Mouse (Mus musculus) testis, postnatal 10 days (tissue): ENCODE data around the gene Slc4a4.
"Not testable (repeated sequence)": the region's sequence is repeated elsewhere in the genome, so short reads cannot be mapped to it uniquely, and the experiment has no call there.

Source experiments
- DNase-seq: peaks from one replicate; pipeline ENCODE4 v3.0.0; 2021; ENCODE audit warnings: low spot score

The Slc4a4 gene

DNA sequence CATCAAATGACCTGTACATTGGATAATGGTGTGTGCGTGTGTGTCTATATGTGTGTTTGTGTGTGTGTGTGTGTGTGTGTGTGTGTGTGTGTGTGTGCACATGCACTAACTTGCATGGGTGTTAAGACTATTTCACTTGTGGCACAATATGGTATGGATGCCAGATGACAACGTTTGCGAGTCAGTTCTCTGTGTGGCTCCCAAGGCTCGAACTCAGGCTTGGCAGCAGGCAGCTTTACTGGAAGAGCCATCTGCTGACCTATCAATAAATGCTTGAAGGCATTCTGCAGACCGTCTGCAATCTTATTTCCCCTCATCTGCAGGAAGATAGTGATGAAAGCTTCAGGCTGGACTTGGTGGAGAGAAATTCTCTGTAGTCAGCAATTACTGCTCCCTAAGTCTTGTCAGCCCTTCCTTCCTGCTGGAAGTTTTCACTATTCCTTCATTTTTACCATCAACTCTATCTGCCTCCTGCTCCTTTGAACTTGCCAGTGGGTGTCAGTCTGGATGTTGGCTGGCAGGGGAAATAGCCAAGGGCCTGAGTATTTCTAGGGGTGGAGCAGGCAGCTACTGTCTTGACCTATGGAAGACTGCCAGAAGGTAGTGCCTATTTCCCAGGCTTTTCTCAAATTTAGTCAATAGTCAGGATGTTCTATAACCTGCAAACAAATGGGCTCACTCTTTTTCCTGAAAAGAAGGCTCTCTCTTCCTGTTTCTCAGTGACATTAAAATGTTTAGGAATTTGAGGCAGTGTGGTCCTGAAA lies 73.9 kb downstream of the Slc4a4 start:
- DNase-seq, result no peak

DNA sequence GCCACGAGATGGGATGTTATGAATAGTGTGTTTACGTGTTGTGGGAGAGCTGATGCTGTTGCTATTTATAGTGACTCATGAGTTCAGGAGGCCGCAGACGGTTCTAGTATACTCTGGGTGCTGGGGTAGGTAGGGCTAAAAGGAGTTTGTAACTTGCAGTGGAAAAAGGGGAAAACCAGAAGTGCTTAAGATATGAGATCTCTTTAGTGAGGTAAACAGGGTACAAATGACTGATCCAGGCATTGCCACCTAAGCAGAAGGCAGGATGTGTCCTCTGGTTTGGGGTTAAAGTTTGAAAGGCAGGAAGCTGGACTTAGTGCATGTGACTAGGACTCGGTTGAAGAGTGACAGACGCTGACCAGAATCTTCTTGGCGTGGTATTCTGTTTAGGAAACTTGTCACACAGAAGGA lies 74.7 kb downstream of the Slc4a4 start:
- no peak for DNase-seq

DNA sequence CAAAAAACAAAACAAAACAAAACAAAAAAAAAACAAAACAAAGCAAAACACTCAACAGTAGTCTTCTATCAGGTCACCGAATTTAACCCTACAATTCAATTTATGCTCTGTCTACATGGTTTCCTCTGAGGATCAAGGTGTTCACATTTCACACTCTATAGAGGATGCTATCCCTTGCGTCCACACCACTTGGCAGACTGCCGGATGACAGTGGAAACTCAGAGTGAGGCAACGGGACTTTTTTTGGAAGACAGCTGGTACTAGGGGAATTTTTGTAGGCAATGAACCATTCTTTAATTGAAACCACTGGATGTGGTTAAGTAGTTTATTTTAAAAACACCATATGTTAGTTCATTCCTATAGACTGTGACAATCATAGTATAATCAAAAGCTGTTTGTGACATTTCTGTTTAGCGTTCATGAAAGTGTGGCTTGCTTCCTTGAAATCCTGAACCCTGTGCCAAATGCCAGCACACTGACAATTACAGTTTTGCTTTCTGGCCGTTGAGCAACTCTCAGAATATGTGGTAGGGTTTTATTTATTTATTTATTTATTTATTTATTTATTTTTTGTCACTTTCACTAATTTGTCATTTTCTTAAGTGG lies 78.2 kb downstream of the Slc4a4 start:
- DNase-seq, result no peak

DNA sequence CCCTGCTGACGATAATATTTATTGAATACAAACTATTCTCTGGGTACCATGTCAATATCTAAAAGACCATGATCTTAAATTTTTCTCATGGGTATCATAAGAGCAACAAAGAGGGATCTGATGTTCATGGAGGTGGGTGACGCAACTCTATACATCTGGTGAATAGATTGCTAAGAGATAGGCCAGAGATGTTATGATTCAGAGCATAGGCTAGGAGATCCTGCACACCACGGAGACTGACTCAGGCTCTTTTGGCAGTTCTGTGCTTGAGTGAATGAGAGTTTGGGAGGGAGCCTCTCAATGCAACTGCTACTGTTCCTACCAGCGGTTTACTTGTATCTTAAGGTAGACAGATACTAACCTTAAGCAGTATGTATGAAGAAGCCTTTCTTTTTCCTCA lies 79.9 kb downstream of the Slc4a4 start:
- no peak for DNase-seq

DNA sequence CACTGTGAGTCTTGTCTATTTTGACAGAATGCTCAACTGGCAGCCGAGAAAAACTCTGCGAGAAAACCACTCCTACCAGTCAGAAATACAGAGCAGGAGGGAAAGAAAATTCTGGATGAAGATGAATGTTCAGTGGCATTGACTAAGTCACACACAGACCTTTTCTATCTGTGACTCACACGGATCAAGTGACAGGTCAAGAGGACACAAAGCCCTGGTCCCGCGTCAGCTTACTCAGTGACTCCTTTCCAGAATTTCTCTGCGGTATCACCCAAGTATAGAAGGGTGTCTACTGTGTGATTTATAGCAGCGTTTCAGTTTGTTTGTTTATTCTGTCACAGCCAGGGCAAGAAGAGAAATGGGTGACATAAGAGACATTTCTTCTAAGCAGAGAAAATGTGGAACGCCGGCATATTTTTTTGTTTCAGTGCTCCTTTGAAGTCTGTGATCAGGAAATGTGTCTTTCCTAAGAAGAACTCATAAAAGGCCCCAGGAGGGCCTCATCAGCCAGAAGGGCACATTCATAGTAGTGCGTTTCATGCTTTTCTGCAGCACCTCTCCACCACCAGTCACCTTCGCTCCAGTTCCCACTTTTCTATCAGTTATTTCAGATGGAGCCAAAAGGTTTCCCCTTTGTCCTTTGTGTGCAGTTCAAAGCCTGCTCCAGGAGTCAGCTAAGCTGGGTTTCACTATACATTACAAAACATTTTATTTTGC lies 82.5 kb downstream of the Slc4a4 start:
- no peak for DNase-seq

- no peak for DNase-seq
Measured at GRCm38 (mm10) chr5:88971554-88971953, 84.9 kb downstream of the Slc4a4 start.

DNA sequence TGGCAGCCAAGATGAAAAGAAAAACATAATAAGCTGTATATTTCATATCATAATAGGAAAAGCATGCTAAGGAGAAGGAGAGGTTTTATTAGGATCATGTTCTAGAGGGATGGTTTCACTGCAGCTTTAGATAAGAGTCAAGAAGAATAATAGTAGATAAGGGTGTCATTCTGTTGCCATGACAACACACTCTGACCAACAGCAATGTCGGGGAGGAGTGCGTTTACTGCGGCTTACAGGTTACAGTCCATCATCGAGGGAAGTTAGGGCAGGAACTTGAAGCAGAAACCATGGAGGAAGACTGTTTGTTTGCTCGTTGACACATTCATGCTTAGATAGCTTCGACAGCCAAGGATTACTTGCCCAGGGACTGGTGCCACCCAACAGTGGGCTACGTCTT lies 85.7 kb downstream of the Slc4a4 start:
- DNase-seq, result no peak

DNA sequence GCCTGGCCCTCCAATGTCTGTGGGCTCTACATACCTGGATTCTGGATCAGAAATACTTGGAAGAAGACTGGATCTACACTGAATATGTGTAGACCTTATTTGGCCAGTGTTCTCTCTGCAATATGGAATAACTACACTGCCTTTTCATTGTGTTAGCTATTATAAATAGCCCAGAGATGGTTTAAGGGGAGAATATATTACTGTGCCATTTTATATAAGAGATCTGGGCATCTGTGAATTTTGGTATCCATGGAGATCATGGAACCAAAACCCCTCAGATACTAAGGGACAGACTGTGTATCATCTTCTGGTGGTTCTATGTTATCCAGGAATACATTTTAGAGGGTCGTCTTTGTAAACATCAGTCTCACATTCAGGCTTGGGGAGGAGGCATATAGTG lies 86.5 kb downstream of the Slc4a4 start:
- no peak for DNase-seq

DNA sequence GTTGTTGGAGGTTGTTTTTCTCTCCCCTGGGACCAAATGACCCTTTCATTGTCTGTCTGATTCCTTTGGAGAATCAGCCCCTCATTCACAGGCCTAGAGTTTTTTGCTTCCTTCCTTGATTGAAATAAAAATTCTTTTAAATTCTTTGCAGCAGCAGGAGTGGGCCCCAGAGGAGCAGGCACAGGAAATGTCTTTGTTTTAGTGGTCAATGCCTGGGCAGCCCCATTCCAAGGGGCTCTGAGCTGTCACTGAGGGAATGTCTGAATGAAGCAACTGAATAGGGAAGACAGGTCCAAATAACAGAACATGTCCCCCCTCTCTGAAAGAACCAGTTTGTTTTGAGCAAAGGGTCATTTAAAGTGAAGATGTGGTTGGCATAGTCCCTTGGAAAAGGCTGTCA lies 89.1 kb downstream of the Slc4a4 start:
- no peak for DNase-seq

DNA sequence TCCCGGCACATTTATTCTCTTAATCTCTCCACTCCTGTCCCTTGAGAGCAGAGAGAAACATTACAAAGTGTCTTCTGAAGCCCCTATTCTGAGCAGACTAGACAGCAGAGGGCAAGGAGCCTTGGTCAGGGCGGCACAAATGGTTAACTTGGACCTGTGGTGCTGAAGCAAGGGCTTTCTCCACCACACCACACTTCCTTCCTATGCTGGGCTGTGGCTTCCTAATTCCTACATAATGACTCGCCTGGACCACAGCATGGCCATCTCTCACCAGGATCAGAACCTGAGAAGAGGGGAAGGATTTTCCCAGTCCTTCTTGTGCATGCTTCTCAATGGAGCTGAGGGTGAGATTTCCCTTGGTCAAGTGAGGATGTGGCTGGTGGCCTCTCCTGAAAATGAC lies 89.8 kb downstream of the Slc4a4 start:
- DNase-seq, result no peak

DNA sequence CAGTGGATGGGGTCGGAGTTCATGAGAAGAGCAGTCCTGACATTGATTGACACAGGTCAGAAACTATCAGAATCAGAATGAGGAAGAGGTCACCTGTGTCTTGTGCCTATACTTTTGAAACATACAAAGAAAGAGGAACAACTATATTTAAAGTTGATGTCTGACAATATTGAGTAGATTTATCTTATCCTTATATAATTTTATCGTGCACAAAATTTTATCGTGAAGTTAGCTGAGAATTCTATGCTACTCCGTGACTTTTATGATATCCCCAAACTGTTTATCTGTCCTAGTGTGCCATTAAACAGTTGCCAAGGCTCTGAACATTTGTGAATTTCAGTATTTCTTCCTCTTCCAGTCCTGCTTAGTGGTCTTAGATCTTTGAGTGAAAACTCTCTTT lies 94.1 kb downstream of the Slc4a4 start:
- DNase-seq, result no peak

- DNase-seq, result no peak
Measured at GRCm38 (mm10) chr5:88981243-88982014, 94.8 kb downstream of the Slc4a4 start.

GRCm38 (mm10) chr5:88982040-88982736 lies 95.6 kb downstream of the Slc4a4 start:
- DNase-seq, result no peak

DNA sequence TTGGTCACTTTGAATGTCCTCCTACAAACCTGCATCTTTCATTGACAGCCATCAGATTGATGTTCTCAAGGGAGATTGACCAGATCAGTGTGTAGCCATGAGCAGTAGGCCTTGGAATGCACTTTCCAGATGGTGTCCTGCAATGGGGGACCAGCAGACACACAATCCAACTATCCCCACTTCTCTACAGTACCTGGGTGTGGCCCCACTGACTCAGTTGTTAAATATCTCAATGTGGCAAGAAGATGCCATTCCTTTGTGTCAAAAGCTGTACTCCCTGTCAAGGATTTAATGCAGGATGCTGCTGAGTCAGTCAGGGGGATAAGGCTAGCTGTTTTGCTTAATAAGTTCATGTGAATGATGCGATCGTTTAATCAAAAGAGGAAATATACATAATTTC lies 96.6 kb downstream of the Slc4a4 start:
- no peak for DNase-seq

GRCm38 (mm10) chr5:88983652-88984051 lies 97.0 kb downstream of the Slc4a4 start:
- no peak for DNase-seq

GRCm38 (mm10) chr5:88989018-88989417 lies 102.4 kb downstream of the Slc4a4 start:
- no peak for DNase-seq

DNA sequence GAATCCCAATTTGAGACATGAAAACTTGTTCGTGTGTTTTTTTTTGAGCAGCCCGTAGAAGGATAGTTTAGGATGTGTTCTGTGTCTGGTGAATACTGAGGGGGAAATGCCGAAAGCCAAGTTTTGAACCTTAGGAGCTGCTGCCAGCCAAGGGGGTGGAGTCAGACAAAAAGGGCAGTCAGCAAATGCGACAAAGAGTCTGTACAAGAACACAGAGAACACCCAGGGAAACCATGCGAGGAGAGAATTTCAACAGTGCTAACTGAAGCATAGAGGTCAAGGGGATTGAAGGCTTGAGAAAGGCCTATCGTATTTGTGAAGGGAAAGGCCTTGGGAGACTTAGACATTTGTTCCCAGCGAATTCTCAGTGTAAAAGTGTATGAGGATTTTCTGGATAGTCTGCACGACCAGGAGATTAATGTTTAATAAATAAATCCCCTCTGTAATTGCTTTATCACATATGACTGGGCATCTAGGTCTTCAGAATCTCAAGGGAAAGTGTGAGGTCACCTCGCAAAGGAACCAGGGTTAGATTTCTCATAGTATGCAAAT lies 103.7 kb downstream of the Slc4a4 start:
- DNase-seq, result no peak

GRCm38 (mm10) chr5:88991309-88991708 lies 104.7 kb downstream of the Slc4a4 start:
- not testable (repeated sequence) for DNase-seq

GRCm38 (mm10) chr5:88994533-88994932 lies 107.9 kb downstream of the Slc4a4 start:
- DNase-seq, result no peak

GRCm38 (mm10) chr5:88996246-88996645 lies 109.6 kb downstream of the Slc4a4 start:
- no peak for DNase-seq

- DNase-seq, result no peak
Measured at GRCm38 (mm10) chr5:88997277-88997676, 110.7 kb downstream of the Slc4a4 start.

- DNase-seq, result no peak
Measured at GRCm38 (mm10) chr5:88999793-89000192, 113.2 kb downstream of the Slc4a4 start.
